Mouse (Mus musculus) large intestine, adult 2 months (tissue): ENCODE data around the gene Mon2. TPM values are rescaled to one million over a fixed set of nuclear protein-coding genes. Genes with fewer than 3 reads are reported as not detected.

Experiments
- DNase-seq: peaks from one replicate; pipeline ENCODE4 v3.0.0-alpha.2; 2012; ENCODE audit warnings: low read depth, low spot score
- WGBS: fragments of 180-500 bp; shearing (Covaris S2); methylation state at CpG from one replicate; pipeline ENCODE4 v1.1.7; 2018; 5-methylcytosine and 5-hydroxymethylcytosine counted together
- polyA plus RNA-seq: library from polyadenylated mRNA; depleted of rRNA; stranded (reverse); fragments of >200 nt; gene quantifications from 2 replicates; pipeline ENCODE4 v1.2.3, GENCODE M21; 2012; rRNA removed

Mon2 gene
- 53.4 and 65.6 TPM in 2 replicates for polyA plus RNA-seq

DNA sequence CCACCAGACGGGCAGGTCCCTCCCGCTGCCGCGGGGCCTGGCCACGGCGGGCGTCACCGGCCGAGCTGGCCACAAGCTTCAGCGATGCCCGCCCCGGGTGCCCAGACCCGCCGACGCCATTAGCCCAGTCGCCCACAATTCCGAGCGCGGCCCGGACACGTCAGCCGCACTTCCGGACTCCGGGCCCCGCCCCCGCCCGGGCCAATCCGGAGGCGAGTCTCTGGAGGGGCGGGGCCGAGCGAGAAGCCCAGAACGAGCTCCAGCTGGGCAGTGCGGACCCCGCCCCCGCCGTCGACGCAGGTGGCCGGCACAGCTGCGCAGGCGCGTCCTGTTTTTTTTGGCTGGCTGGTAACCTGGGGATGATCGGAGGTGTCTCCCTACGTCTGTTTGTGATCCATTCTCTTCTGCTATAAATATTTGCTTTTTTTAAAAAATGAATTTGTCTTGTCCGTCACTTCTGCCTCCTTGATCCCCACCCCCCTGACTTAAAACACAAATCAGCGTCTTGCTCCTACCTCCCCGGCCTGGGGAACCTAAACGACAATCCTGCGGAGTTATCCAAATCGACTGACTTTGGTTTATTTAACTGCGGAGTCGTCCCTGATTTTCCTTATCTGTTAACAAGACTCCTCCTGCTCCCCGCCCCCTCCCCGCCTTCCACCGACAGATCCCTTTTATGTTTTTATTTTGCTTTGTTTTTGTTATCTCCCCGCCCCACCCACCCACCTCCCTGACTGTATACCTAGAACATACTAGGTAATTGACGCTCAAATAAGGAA is at the start of gene Mon2:
Mon2 (minus strand) TSS at position 261 of the 779 bp plus-strand sequence.
- WGBS = under 1% methylated on average over 58 of the region's 58 CpGs
- peak; percentile 83 for DNase-seq

DNA sequence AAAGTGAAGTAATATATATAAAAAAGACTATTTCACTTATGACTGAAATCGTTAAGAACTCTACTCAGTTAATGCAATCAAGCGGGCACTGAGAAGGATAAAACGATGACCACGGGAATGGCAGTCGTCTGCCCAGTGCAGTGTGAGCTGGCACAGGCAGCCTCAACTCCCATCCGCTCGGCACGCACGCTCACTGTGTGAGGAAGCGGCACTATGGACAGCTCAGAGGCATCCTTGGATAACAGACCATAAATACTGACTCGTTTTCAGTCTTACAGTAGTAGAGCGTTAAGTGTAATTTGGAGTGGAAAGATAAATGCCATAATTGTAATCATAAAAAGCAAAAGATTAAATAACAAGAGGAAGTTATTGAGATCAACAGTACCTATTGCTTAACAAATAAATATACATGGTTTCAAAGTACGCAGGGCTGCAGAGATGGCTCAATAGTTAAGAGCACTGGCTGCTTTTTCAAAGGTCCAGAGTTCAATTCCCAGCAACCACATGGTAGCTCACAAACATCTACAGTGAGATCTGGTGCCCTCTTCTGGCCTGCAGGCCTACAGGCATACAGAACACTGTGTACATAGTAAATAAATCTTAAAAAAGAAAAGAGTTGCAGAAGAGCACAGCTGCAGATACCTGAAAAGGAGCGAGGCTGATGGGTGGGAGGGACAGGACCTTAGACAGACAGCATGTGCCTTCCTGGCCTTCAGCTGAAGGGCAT is 44.5 kb upstream of the Mon2 start:
- peak; percentile 24 for DNase-seq
- WGBS = 53% methylated on average over 14 of the region's 14 CpGs

GRCm38 (mm10) chr10:123116861-123117260 is 40.6 kb upstream of the Mon2 start:
- WGBS = 85% methylated on average over 14 of the region's 14 CpGs
- no peak for DNase-seq

DNA sequence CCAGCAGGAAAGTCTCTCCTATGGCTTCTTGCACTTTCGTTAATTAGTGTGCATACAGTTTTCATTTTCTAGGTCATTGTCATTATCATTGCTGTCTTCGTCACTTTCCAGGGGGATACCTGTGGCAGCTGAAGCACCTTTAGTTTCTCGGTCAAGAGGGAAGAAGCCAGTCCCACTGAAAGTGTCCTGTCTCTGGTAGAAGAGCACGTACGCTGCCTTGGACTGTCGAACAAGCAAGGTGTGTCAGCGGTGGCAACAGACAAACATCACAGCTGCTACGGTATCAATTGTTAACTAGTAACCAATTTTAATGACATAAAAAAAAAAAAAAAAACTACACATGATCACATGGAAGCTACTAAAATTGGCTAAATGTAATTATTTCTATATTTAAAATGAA is 37.2 kb upstream of the Mon2 start:
- 79% methylated on average over 8 of the region's 8 CpGs for WGBS
- no peak for DNase-seq

GRCm38 (mm10) chr10:123112787-123113168 is 36.5 kb upstream of the Mon2 start:
- WGBS = 92% methylated on average over 9 of the region's 9 CpGs
- DNase-seq = no peak

DNA sequence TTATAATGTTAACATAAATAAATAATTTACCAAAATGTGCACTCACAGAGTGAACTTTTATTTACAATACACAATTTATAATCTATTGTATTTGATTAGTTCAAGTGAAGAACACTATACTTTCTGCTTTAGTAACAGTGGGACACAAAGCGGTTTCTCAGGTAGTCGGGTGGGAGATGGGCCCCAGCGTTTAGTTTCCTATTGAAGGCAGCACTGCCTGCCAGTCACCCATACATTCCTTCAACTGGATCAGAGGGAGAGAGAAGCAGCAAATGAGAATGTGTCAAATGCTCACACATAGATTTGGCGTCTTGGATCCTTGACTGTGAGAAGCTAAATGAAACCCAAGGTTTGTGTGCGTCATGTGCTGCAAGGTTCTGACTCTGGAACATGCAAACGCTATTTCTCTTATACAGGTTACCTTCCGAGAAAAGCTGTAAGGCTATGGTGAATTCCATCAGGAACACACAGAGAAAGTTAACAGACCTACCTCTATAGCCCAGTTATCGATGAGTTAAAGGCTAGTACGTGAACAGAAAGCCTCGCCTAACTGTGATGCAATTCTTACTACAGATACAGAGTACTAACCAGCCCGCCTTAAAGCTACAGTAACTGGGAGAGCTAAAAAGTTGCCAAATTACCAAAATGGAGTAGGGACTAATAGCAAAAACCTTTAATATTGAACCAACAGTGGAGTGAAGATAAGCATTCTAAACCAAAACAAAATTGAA is 35.9 kb upstream of the Mon2 start:
- whole genome bisulfite sequencing = 79% methylated on average over 11 of the region's 11 CpGs
- DNase-seq = no peak

DNA sequence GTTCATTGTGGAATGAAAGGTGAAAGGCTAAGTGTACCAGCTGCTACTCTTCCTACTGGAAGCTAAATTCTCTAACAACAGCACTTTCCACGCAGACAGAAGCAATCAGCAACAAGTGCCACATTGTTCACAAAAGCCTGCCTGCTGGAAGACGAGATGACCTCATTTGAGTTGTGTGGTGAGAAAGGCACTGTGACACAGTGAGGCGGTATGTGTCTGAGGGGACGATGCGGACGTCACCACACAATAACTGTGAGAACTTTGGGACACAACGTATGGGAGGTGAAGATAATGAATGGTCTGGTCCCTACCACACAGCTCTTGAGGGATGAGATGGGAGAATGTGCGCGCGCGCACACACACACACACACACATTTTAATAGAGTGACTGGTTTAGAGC is 34.2 kb upstream of the Mon2 start:
- DNase-seq = no peak
- WGBS = 89% methylated on average over 11 of the region's 11 CpGs

- WGBS = 65% methylated on average over 1 of the region's 1 CpGs
Measured at GRCm38 (mm10) chr10:123108527-123108926, 32.2 kb upstream of the Mon2 start.

GRCm38 (mm10) chr10:123108121-123108520 is 31.8 kb upstream of the Mon2 start:
- WGBS = 79% methylated on average over 5 of the region's 5 CpGs
- DNase-seq = no peak

More at GRCm38 (mm10) chr10:123108527-123108926, 32.2 kb upstream of the Mon2 start:
- DNase-seq = no peak

- DNase-seq = no peak
- 53% methylated on average over 1 of the region's 1 CpGs for WGBS
Measured at GRCm38 (mm10) chr10:123101303-123101702, 25.0 kb upstream of the Mon2 start.

- no peak for DNase-seq
- WGBS = 37% methylated on average over 2 of the region's 2 CpGs
Measured at GRCm38 (mm10) chr10:123100584-123100983, 24.3 kb upstream of the Mon2 start.

- DNase-seq = no peak
- WGBS = 74% methylated on average over 7 of the region's 7 CpGs
Measured at GRCm38 (mm10) chr10:123094504-123094903, 18.2 kb upstream of the Mon2 start.

DNA sequence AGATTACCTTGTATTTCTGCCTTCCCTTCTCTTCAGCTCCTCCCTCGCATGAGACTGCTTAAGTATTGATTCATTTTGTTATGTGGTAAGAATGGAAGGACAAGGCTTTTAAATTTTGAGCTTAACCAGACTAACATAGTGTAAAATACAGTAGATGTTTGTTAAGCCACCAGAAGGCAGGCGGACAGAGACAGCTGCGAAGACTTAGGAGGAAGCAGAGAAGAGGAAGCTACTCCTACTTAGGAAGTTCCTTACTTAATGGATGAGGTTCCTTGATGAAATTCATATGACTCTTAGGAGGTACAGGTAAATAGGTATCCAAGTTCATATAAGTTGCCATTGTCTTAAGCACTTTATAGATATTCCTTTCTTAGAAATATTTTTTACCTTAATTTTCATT is 16.3 kb upstream of the Mon2 start:
- no peak for DNase-seq
- WGBS = 63% methylated on average over 3 of the region's 3 CpGs

DNA sequence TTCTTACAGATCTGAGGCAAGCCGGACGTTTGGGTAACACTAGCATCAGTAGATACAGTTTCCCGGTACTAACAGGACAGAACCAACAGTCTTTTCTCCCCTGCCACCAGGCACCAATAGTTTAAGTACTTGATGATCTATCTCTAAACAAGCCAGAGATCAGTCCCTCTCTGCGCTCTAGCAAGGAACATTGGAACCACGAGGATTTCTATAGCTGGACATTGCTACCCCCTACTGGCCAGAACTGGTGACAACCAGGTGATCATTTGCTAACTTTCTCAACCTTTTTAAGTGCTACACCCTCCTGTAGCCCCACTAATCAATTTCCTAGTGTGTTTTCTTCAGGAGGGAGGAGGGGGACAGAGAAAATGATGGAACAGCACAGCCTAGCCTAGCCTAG is 15.4 kb upstream of the Mon2 start:
- 24% methylated on average over 5 of the region's 5 CpGs for WGBS

GRCm38 (mm10) chr10:123089425-123089930 is 13.2 kb upstream of the Mon2 start:
- whole genome bisulfite sequencing = 31% methylated on average over 12 of the region's 12 CpGs
- DNase-seq = peak; percentile 98

More for the DNA sequence above, 15.4 kb upstream of the Mon2 start:
- peak; percentile 62 for DNase-seq

- no peak for DNase-seq
- WGBS = 83% methylated on average over 2 of the region's 2 CpGs
Measured at GRCm38 (mm10) chr10:123086847-123087246, 10.5 kb upstream of the Mon2 start.

DNA sequence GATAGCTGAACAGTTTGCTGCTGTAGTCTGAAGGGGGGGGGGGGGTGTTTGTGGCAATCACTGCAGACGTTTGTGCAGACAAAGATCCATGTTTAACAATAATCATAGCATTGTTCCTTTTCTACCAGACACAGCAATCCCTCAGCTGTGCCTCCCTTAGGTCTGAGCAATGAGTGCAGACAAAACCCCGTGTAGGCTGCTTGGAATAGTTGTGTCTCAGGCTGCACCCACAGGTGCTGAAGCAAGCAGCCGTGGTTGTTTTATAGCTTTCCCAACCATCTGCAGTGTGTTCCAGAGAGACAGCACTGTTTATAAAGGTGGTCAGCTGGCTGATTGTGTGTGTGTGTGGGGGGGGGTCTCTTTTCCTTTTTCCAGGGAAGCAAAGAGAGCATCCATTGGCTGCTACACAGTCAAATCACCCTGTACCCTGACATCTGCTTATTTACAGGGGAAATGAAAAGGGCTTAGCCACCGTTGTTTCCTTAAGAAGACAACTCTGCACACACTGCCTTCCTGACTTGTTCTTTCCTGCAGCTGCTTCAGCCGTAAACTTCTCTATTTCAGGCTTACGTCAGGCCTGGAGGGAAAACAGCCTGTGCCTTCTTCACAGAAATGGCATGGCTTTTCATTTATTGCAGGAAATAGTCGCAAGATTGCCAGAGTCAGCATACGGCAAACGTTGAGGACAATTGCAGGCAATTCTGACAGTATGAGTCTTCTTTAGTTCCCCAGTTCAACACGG is 8.8 kb upstream of the Mon2 start:
- 7% methylated on average over 10 of the region's 10 CpGs for WGBS
- no peak for DNase-seq

- WGBS = 71% methylated on average over 9 of the region's 9 CpGs
- DNase-seq = no peak
Measured at GRCm38 (mm10) chr10:123084307-123084706, 8.0 kb upstream of the Mon2 start.

DNA sequence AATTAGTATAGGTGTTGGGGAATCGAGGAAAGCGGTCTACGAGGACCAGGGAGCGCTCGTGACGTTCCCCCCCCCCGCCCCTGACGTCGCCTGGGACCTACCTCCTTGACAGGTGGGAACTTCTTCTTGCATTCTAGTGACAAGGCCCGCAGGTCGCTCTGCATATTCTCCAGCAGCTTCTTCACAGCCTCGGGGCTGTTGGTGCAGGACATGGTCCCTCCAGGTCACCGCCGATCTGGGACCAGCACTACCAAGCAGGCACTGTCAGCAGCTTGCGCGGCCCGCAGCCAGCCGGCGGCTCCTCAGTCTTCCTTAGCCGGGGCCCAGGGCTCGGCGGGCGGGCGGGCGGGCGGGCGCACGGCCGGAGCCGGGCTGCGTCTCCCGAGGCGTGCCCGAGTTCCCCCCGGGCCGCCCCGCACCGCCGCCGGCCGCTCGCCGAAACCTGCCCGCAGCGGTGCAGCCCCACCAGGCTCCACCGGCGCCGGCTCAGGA is 508 bp downstream of the Mon2 start:
- DNase-seq = no peak
- WGBS = under 1% methylated on average over 47 of the region's 48 CpGs
